Mouse (Mus musculus) embryonic facial prominence, embryonic 15.5 days (tissue): ENCODE data around the gene S1pr1. TPM values are rescaled to one million over a fixed set of nuclear protein-coding genes. Genes with fewer than 3 reads are reported as not detected.

ENCODE experiments used
- ATAC-seq: fragments of 200-750 bp; cut with Nextera tagmentation; 2 replicates; pipeline ENCODE4 v1.8.0; 2017; ENCODE audit warnings: low read depth, moderate TSS enrichment; ENCODE audit not compliant: insufficient number of reproducible peaks, low FRiP score, low TSS enrichment
- H3K27ac ChIP-seq: fragments of 300-500 bp; sonication (generic); replicated peaks from 2 replicates; pipeline ENCODE4 v1.5.1; 2015; ENCODE audit warnings: mild to moderate bottlenecking, inconsistent platforms
- H3K27me3 ChIP-seq: fragments of 300-500 bp; sonication (generic); 2 replicates; pipeline ENCODE4 v1.6.1; 2015; ENCODE audit warnings: inconsistent platforms
- H3K36me3 ChIP-seq: fragments of 300-500 bp; sonication (generic); 2 replicates; pipeline ENCODE4 v1.6.1; 2015; ENCODE audit warnings: mild to moderate bottlenecking, inconsistent platforms
- H3K4me1 ChIP-seq: fragments of 300-500 bp; sonication (generic); 2 replicates; pipeline ENCODE4 v1.6.1; 2015; ENCODE audit warnings: inconsistent platforms
- H3K4me2 ChIP-seq: fragments of 300-500 bp; sonication (generic); replicated peaks from 2 replicates; pipeline ENCODE4 v1.6.1; 2015; ENCODE audit warnings: mild to moderate bottlenecking, inconsistent platforms
- H3K4me3 ChIP-seq: fragments of 300-500 bp; sonication (generic); replicated peaks from 2 replicates; pipeline ENCODE4 v1.5.1; 2015; ENCODE audit warnings: mild to moderate bottlenecking, inconsistent platforms
- H3K9ac ChIP-seq: fragments of 300-500 bp; sonication (generic); 2 replicates; pipeline ENCODE4 v1.6.1; 2015; ENCODE audit warnings: inconsistent platforms
- H3K9me3 ChIP-seq: fragments of 300-500 bp; sonication (generic); replicated peaks from 2 replicates; pipeline ENCODE4 v1.6.1; 2016; ENCODE audit warnings: inconsistent platforms
- WGBS: fragments of 180-500 bp; shearing (Covaris S2); methylation state at CpG from one replicate; pipeline ENCODE4 v1.1.7; 2015; 5-methylcytosine and 5-hydroxymethylcytosine counted together
- polyA plus RNA-seq: library from polyadenylated mRNA; unstranded; fragments of >200 nt; fragmentation: Nextera tagmentation; extraction: Ambion mirVana; gene quantifications from 2 replicates; pipeline ENCODE4 v1.2.1, GENCODE M21; 2015

Gene S1pr1
- polyA plus RNA-seq, 1 experiment from 2014 or later = 29.4 TPM

DNA sequence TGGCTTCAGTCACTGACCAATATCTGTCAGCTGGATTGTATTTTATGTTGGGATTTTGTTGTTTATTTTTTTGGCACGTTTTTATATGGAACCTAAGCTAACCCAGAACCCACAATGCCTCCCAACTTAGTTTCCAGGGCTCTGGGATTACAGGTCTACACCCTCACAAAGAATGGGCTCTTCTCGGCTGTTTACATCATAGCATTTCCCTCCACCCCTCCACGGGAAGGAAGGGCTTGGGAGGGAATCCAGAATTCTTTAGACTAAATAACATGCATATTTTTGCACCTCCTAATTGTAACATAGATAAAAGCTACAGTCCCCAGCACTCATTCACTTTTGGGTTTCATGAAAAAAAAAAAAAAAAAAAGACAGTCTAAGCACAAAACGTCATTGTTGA lies 22.0 kb downstream of the S1pr1 start:
- H3K27me3 ChIP-seq = no peaks in the 10 kb centered on the region
- no peak for ATAC-seq
- H3K4me1 ChIP-seq = no peaks in the 10 kb centered on the region
- no peak overlapping the region for H3K9ac ChIP-seq
- H3K36me3 ChIP-seq = no peaks in the 10 kb centered on the region
- 44% methylated on average over 4 of the region's 4 CpGs for WGBS
- no peak overlapping the region for H3K4me3 ChIP-seq
- H3K27ac ChIP-seq = no peak overlapping the region
- no peak overlapping the region for H3K4me2 ChIP-seq
- H3K9me3 ChIP-seq = no peaks in the 10 kb centered on the region

DNA sequence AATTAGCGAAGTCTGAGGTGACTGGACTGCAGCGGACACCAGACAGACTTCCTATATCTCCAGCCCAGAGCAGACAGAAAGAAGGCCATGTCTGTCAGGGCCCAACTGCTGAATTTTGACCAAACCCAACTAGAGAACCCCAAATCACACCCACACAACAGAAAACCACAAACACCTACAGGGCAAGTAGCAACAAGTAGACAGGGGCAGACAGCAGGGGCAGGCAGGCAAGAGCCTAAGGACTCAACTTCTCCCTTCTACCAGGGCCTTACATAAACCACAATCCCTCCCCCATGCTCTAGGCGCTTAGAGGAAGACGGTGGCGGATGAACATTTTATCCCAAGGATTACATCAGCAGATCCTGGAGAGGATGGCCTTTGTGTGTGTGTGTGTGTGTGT lies 22.5 kb downstream of the S1pr1 start:
- WGBS = 80% methylated on average over 5 of the region's 5 CpGs
- Histone ChIP-seq H3K4me1 (no peaks in the 10 kb centered on the region), H3K4me3 (no peak overlapping the region), H3K9me3 (no peaks in the 10 kb centered on the region), H3K27ac (no peak overlapping the region), H3K4me2 (no peak overlapping the region), H3K36me3 (no peaks in the 10 kb centered on the region), H3K9ac (no peak overlapping the region), H3K27me3 (no peaks in the 10 kb centered on the region)
- no peak for ATAC-seq

DNA sequence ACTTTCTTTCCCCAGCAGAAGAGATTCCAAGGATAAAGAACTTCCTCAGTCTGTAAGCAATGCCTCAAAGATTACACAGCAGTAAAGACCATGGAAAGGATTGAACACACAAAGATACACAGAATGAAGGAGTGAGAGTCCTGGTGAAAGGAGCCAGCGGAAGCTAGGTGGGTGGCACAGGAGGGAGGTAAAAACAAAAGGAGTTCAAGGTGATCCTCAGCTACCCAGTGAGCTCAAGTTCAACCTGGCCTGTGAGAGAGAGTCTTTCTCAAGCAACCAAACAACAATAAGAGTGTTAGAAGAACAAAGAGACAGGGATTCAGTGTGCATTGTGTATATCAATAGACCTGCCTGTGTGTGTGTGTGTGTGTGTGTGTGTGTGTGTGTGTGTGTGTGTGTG lies 25.0 kb downstream of the S1pr1 start:
- WGBS = 84% methylated on average over 1 of the region's 1 CpGs
- H3K27ac ChIP-seq = no peak overlapping the region
- no peaks in the 10 kb centered on the region for H3K9me3 ChIP-seq
- H3K4me1 ChIP-seq = no peaks in the 10 kb centered on the region
- no peaks in the 10 kb centered on the region for H3K27me3 ChIP-seq
- ATAC-seq = no peak
- H3K9ac ChIP-seq = no peak overlapping the region
- no peaks in the 10 kb centered on the region for H3K36me3 ChIP-seq
- H3K4me2 ChIP-seq = no peak overlapping the region
- H3K4me3 ChIP-seq = no peak overlapping the region

DNA sequence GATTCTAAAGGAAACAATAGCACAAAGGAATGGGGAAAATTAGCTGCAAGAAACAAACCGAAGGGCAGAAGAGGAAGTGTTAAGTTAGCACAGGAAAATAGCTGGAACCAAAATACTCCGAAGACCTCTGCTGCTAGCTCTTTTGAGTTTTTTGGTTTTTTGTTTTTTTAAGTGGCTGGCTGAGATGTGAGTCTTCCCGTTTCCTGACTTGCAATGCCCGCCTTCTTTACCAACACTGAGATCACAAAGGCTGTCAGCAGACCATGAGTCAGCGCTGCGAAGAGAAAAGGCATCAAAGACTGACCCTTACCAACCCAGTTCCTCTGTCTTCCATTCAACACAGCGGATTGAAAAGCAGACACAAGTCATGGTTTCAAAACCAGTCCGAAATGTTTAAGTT lies 25.5 kb downstream of the S1pr1 start:
- Histone ChIP-seq H3K9me3 (no peaks in the 10 kb centered on the region), H3K36me3 (no peaks in the 10 kb centered on the region), H3K4me3 (no peak overlapping the region), H3K27ac (no peak overlapping the region), H3K4me1 (no peaks in the 10 kb centered on the region), H3K9ac (no peak overlapping the region), H3K27me3 (no peaks in the 10 kb centered on the region), H3K4me2 (no peak overlapping the region)
- WGBS = 49% methylated on average over 8 of the region's 8 CpGs
- ATAC-seq = no peak

DNA sequence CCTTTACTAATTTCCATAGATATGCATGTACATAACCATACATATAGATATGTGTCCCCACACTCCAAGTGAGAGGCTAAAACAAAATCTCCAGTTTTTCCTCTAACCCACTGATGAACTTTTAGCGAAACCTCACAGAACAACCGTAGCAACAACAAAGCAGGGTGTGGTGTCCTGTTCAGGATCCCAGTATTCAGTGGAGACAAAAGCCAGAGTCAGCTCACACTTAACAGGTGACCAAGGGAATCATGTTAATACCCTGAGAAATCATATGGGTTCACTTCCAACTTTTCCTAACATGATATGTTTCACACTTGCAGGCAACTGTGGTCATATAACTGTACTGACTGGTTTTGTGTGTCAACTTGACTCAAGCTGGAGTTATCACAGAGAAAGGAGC lies 27.1 kb downstream of the S1pr1 start:
- no peaks in the 10 kb centered on the region for H3K36me3 ChIP-seq
- H3K9me3 ChIP-seq = no peaks in the 10 kb centered on the region
- no peaks in the 10 kb centered on the region for H3K27me3 ChIP-seq
- no peak overlapping the region for H3K4me3 ChIP-seq
- WGBS = 78% methylated on average over 2 of the region's 2 CpGs
- H3K4me1 ChIP-seq = no peaks in the 10 kb centered on the region
- H3K9ac ChIP-seq = no peak overlapping the region
- no peak overlapping the region for H3K27ac ChIP-seq
- ATAC-seq = no peak
- H3K4me2 ChIP-seq = no peak overlapping the region

DNA sequence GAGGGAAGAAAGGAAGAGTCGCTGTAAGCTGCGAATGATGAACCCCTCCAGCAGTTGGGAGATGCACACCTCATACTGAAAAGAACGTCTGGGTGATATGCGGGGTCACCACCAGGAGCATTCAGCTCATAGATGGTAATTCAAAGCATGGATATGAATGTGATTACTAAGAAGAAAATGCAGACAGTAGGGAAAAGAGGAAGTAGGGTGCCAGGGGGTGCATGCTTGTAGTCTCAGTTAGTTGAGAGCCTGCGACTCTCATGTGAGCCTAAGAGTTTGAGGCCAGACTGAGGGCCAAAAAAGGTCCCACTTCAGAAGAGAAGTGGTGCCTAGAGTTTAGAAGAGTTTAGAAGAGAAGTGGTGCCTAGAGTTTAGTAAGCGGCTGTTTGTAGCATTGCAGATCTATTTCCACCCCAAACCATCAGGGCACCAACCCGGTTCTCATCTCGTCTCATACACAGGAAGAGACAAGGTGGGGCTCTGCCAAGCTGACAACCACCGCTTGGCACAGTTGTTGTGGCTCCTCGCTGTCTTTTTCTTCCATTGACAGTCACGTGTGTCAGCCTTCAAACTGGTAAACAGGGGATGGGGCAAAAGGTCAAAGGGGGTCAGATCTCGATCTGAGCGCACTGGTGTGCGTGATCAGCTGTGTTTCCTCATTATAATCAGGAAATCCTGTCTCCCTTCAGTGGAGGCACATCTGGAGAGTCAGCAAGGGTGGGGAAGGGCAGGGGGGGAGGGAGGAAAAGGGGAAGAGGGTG lies 32.4 kb downstream of the S1pr1 start:
- no peak for ATAC-seq
- H3K27ac ChIP-seq = no peak overlapping the region

DNA sequence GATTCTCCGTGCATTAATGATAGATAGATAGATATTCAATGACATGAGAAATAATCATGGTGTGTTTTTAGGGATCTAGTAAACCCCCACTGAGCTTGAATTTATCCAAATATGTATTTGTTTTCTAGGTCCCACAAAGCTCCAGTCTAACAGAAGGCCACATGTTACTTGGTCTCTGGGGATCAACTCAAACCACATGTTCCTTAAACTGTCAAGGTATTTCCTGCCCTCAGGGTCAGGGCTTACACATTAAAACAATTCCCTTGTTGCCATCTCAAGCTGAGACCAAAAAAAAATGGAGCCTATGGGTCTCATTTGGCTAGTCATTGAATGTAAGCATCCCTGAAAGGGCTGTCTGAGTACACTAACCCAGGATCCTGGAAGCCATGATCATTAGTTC lies 33.7 kb downstream of the S1pr1 start:
- 73% methylated on average over 1 of the region's 1 CpGs for WGBS
- no peak overlapping the region for H3K4me2 ChIP-seq
- H3K36me3 ChIP-seq = no peaks in the 10 kb centered on the region
- no peaks in the 10 kb centered on the region for H3K9me3 ChIP-seq
- no peaks in the 10 kb centered on the region for H3K4me1 ChIP-seq
- H3K4me3 ChIP-seq = no peak overlapping the region
- H3K9ac ChIP-seq = no peak overlapping the region
- no peaks in the 10 kb centered on the region for H3K27me3 ChIP-seq
- no peak overlapping the region for H3K27ac ChIP-seq
- ATAC-seq = no peak

More for the DNA sequence above, 32.4 kb downstream of the S1pr1 start:
- 62% methylated on average over 14 of the region's 14 CpGs for WGBS
- no peak overlapping the region for H3K4me2 ChIP-seq
- no peaks in the 10 kb centered on the region for H3K4me1 ChIP-seq
- no peaks in the 10 kb centered on the region for H3K36me3 ChIP-seq
- no peak overlapping the region for H3K9ac ChIP-seq
- H3K4me3 ChIP-seq = no peak overlapping the region
- H3K9me3 ChIP-seq = no peaks in the 10 kb centered on the region
- no peaks in the 10 kb centered on the region for H3K27me3 ChIP-seq

DNA sequence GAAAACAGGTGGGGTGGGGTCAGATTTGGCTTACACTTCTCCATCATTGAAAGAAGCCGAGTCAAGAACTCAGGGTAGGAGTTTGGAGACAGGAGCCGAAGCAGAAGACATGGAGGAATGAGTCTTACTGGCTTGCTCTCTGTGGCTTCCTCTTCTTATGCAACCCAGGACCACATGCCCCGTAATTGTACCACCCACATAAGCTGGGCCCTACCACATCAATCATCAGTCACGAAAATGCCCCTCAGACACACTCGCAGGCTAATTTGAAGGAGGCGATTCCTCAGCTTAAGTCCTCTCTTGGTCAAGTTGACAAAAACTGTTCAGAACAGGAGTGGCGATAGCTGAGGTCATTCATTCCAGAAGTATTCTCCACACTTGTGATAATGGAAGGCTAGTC lies 35.9 kb downstream of the S1pr1 start:
- Histone ChIP-seq H3K27me3 (no peaks in the 10 kb centered on the region), H3K27ac (no peak overlapping the region), H3K4me3 (no peak overlapping the region), H3K9me3 (no peaks in the 10 kb centered on the region), H3K36me3 (no peaks in the 10 kb centered on the region), H3K4me1 (no peaks in the 10 kb centered on the region), H3K4me2 (no peak overlapping the region), H3K9ac (no peak overlapping the region)
- ATAC-seq = no peak
- 85% methylated on average over 7 of the region's 7 CpGs for WGBS

DNA sequence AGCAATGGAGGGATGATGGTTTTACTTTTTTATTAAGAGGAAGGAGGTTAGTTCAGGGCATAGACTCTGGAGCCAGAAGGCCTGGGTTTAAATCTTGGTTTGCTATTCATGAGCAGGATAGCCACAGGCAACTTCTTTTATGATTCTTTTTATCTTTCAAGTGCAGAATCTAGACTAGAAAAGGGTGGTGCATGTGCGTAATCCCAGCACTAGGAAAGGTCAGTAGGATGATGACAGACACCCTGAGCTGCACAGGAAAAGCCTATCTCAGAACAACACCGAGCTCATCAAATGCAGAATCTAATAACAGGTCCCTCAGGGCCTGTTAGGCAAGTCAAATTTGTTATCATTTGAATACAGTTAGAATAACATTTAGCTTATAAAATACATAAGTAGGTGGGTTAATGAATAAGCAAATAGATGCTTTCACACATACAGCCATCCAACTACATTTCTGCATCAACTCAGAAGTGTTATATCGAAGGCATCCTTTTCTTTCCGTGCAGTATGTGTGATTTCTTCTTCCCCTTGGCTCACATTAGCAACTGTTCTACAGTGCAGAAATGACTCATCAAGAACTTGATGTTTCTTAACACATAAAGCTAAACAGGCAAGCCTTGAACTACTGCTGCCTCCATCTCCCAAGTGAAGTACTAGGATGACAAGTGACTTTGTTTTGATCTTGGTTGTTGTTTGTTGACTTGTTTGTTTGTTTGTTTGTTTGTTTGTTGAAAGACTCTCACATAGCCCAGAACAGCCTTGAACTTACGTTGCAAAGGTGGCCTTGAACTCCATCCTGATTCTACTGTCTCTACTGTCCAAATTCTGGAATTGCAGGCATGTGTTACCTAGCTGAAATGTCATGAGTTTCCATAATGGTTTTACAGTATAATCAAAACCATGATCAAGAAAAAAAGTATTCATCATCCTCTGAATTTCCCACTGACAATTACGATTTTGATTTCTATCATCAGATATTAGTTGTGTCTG lies 39.0 kb downstream of the S1pr1 start:
- ATAC-seq = no peak
- Histone ChIP-seq H3K9me3 (no peaks in the 10 kb centered on the region), H3K27ac (no peak overlapping the region), H3K4me2 (no peak overlapping the region), H3K4me1 (no peaks in the 10 kb centered on the region), H3K36me3 (no peaks in the 10 kb centered on the region), H3K9ac (no peak overlapping the region), H3K4me3 (no peak overlapping the region), H3K27me3 (no peaks in the 10 kb centered on the region)
- 87% methylated on average over 6 of the region's 6 CpGs for WGBS

DNA sequence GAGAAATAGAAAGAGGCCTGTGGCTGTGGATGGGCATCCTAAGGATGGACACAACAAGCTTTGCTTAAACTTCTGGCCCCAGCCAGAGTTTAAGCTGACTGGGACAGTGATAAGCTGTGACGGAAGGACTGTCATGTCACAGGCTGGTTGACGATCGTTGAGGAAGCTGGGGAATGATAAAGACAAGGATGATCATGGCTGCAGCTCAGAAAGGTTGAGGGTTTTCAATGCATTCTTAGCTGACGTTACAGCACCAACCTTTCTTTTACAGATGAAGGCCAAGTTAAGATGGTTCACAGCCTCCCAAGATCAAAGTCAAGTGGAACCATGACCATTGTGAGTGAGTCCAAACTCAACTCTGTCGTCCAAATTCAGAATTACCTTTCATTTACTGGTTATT lies 40.2 kb downstream of the S1pr1 start:
- Histone ChIP-seq H3K27me3 (no peaks in the 10 kb centered on the region), H3K27ac (no peak overlapping the region), H3K9me3 (no peaks in the 10 kb centered on the region), H3K9ac (no peak overlapping the region), H3K4me1 (no peaks in the 10 kb centered on the region), H3K4me2 (no peak overlapping the region), H3K4me3 (no peak overlapping the region), H3K36me3 (no peaks in the 10 kb centered on the region)
- no peak for ATAC-seq
- 85% methylated on average over 5 of the region's 5 CpGs for WGBS

DNA sequence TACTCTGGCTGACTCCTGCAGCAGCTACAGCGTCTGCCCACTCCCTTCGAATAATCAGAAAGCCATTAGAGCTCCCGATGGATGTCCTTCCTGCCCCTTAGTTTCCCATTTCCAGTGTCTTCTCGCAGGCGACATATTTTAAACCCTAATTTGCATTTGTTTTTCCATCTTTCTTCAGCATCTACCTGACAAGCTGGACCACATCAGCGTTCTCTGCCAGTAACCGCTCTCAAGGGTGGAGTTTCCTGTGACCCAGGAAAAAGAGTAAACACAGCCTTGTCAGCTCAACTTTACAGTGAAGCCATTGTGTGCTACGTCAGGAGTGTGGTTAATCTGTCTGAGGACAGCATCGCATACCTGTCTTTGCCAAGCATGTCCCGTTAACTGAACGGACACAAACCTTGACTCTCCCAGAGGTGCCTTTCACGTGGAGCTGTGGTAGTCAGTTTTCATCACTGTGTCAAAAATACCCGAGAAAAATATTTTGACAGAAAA lies 41.2 kb downstream of the S1pr1 start:
- Histone ChIP-seq H3K4me2 (no peak overlapping the region), H3K36me3 (no peaks in the 10 kb centered on the region), H3K9ac (no peak overlapping the region), H3K27ac (no peak overlapping the region), H3K4me3 (no peak overlapping the region), H3K4me1 (no peaks in the 10 kb centered on the region), H3K27me3 (no peaks in the 10 kb centered on the region), H3K9me3 (no peaks in the 10 kb centered on the region)
- ATAC-seq = no peak
- 41% methylated on average over 13 of the region's 13 CpGs for WGBS
